Mouse (Mus musculus) E14TG2a.4 (cell line): ENCODE data around the gene Mnd1.

ENCODE experiments used
- H3K27me3 ChIP-seq: 2 replicates; pipeline ENCODE4 v1.6.1; 2014; ENCODE audit warnings: low read length, control low read depth; ENCODE audit not compliant: insufficient read depth
- H3K36me3 ChIP-seq: 2 replicates; pipeline ENCODE4 v1.6.1; 2014; ENCODE audit warnings: low read length, control low read depth; ENCODE audit not compliant: insufficient read depth
- H3K4me1 ChIP-seq: replicated peaks from 2 replicates; pipeline ENCODE4 v1.6.1; 2014; ENCODE audit warnings: low read depth, low read length, control low read depth
- H3K4me3 ChIP-seq: replicated peaks from 2 replicates; pipeline ENCODE4 v1.5.1; 2014; ENCODE audit warnings: mild to moderate bottlenecking, low read length
- H3K9me3 ChIP-seq: 2 replicates; pipeline ENCODE4 v1.6.1; 2014; ENCODE audit warnings: low read length, control low read depth
- CTCF ChIP-seq: conservative IDR thresholded peaks from 2 replicates; pipeline ENCODE4 v1.5.1; 2014; ENCODE audit warnings: low read length
- NANOG ChIP-seq: IDR thresholded peaks from 2 replicates; pipeline ENCODE4 v1.6.1; 2014; ENCODE audit warnings: borderline replicate concordance, low read length, mixed read lengths
- POU5F1 ChIP-seq: IDR thresholded peaks from 2 replicates; pipeline ENCODE4 v1.6.1; 2014; ENCODE audit warnings: low read length, borderline replicate concordance

Mnd1 gene

DNA sequence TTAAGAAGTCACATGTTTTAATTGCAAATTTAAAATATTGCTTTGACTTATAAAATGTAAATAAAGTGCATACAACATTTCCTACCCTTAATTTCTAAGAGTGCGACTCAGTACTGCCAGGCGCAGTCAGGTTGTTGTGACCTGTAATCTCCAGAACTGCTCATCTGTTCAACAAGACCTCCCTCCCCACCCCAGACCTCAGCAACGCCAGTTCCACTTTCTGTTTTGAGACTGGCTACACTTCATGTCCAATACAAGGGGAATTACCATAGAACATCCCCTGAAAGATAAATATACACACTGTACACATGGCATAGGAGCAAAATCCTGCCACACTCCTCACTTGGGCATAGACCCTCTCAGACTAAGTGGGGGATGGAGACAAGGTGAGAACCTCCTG, 28.9 kb downstream of the Mnd1 start:
- Histone ChIP-seq H3K4me1 (no peaks in the 10 kb centered on the region), H3K9me3 (peaks cover 57% of the 10 kb centered on the region), H3K4me3 (no peak overlapping the region), H3K27me3 (no peaks in the 10 kb centered on the region), H3K36me3 (peaks cover 54% of the 10 kb centered on the region)
- TF ChIP-seq NANOG (no peak), POU5F1 (no peak), CTCF (no peak)

GRCm38 (mm10) chr3:84125704-84126289, 29.8 kb downstream of the Mnd1 start:
- Histone ChIP-seq H3K27me3 (no peaks in the 10 kb centered on the region), H3K9me3 (peaks cover 58% of the 10 kb centered on the region), H3K36me3 (peaks cover 47% of the 10 kb centered on the region), H3K4me1 (no peaks in the 10 kb centered on the region), H3K4me3 (no peak overlapping the region)
- TF ChIP-seq POU5F1 (no peak), CTCF (no peak), NANOG (no peak)

DNA sequence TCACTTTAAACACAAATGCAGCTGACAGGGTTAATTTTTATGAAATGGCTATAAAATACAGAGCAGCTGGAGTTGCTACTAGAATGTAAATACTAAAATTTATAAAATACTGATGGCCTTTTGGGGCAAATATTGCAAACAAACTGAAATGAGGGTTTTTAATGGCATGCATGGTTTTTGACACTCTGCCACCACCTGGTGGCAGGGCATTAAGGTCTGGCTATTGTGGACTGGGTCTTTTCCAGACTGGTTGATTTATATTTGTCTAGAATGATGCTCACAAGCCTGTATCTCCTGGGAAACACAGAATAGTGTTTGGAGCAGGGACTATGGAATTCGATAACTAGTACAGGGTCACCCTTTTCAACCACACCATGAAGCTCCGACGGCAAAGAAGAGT, 32.1 kb downstream of the Mnd1 start:
- Histone ChIP-seq H3K36me3 (peaks cover 39% of the 10 kb centered on the region), H3K4me1 (no peaks in the 10 kb centered on the region), H3K27me3 (no peaks in the 10 kb centered on the region), H3K9me3 (peaks cover 58% of the 10 kb centered on the region), H3K4me3 (no peak overlapping the region)
- TF ChIP-seq NANOG (no peak), CTCF (no peak), POU5F1 (no peak)

DNA sequence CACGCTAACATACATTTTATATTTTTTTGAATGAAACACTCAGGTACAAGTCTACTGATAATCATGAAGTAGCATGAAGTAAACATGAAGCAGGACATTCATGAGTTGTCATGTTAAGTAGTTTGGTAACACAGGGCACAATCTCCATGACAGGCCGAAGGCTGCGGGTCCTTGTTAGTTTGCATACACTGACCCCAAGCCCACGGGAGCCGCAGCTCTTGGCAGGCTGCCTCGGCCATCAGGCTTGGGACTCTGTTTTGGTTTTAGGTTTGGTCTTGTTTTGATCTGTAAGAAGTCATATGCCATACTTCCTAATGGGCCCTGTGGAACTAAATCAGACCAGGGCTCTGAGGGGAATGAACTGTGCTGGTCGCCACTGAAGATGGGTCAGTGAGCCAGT, 36.9 kb downstream of the Mnd1 start:
- no peak for TF ChIP-seq POU5F1
- no peak for TF ChIP-seq NANOG
- TF ChIP-seq CTCF: no peak

DNA sequence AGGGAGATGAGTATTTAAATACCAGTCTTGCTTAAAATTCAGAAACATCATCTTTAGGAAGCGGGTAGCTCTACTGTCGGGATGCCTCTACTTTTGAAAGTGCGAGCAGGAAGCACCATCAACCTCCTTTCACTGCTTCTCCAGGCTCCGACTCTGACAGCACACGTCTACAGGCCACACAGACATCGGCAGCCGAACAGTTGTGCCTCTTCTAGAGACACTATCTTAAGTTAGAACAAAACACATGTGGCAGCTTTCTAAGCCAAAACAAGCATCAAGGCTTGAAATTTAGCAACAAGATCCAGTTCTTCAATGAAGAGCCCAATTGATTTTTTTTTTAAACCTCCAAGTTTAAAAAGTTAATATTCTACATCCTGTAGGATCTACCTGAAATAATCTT, 37.4 kb downstream of the Mnd1 start:
- H3K27me3 ChIP-seq: no peaks in the 10 kb centered on the region
- H3K9me3 ChIP-seq: peaks cover 14% of the 10 kb centered on the region
- H3K36me3 ChIP-seq: peaks cover 9% of the 10 kb centered on the region
- TF ChIP-seq POU5F1 (no peak), NANOG (no peak), CTCF (no peak)
- no peak overlapping the region for H3K4me3 ChIP-seq
- no peaks in the 10 kb centered on the region for H3K4me1 ChIP-seq

More for the DNA sequence above, 36.9 kb downstream of the Mnd1 start:
- no peaks in the 10 kb centered on the region for H3K4me1 ChIP-seq
- no peaks in the 10 kb centered on the region for H3K27me3 ChIP-seq
- H3K9me3 ChIP-seq: peaks cover 20% of the 10 kb centered on the region
- peaks cover 12% of the 10 kb centered on the region for H3K36me3 ChIP-seq
- no peak overlapping the region for H3K4me3 ChIP-seq

DNA sequence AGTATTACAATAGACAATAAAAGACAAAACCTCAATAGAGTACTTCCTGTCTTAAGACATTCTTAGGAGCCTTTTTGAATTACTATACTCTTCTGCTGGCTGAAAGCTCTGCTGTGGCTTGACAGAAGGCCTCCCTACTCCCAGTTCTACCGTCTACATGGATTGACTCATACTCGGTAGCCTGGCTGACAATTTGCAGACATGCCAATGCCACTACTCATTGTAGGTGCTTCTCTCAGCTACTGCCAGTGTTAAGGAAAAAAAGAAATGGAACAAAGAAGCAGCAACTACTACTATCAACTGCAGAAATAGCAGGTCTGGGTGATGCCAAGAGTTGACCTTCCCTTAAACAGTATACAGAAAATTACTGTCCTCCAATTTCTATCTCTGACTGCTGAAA, 47.0 kb downstream of the Mnd1 start:
- H3K4me3 ChIP-seq: no peak overlapping the region
- no peak for TF ChIP-seq POU5F1
- no peak for TF ChIP-seq NANOG
- TF ChIP-seq CTCF: no peak
- no peaks in the 10 kb centered on the region for H3K27me3 ChIP-seq
- peaks cover 13% of the 10 kb centered on the region for H3K4me1 ChIP-seq
- peaks cover 14% of the 10 kb centered on the region for H3K9me3 ChIP-seq
- H3K36me3 ChIP-seq: peaks cover 7% of the 10 kb centered on the region

- no peak overlapping the region for H3K4me3 ChIP-seq
- peaks cover 13% of the 10 kb centered on the region for H3K4me1 ChIP-seq
- H3K9me3 ChIP-seq: peaks cover 13% of the 10 kb centered on the region
- TF ChIP-seq NANOG (no peak), POU5F1 (no peak), CTCF (no peak)
- H3K27me3 ChIP-seq: no peaks in the 10 kb centered on the region
- peaks cover 21% of the 10 kb centered on the region for H3K36me3 ChIP-seq
Observed at GRCm38 (mm10) chr3:84106106-84106505, 49.5 kb downstream of the Mnd1 start.

DNA sequence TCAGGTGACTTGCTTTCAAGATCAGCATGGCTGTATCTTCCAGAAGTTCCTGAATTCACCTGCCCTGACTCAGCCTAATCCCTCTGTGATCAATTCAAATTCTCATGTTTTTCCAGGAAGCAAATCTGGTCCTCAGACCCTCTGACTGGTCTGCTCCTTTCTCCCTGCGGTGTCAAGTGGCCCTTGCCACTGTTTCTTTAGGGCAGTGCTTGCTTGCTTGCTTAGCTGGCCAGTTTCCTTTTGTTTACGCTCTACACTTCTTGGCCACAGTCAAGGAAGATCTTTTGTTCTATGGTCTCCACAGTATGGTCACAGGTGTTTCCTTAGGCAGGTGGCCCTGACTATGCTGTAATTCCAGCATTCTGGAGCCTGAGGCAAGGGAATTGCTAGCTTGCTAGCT, 52.0 kb downstream of the Mnd1 start:
- H3K36me3 ChIP-seq: peaks cover 25% of the 10 kb centered on the region
- H3K27me3 ChIP-seq: no peaks in the 10 kb centered on the region
- no peak for TF ChIP-seq NANOG
- no peak for TF ChIP-seq CTCF
- TF ChIP-seq POU5F1: no peak
- no peak overlapping the region for H3K4me3 ChIP-seq
- H3K9me3 ChIP-seq: no peaks in the 10 kb centered on the region
- peaks cover 5% of the 10 kb centered on the region for H3K4me1 ChIP-seq

- no peaks in the 10 kb centered on the region for H3K27me3 ChIP-seq
- H3K36me3 ChIP-seq: peaks cover 11% of the 10 kb centered on the region; the same call in 1 of the 2 replicates
- H3K4me1 ChIP-seq: no peaks in the 10 kb centered on the region
- no peak for TF ChIP-seq CTCF
- no peak overlapping the region for H3K4me3 ChIP-seq
- no peaks in the 10 kb centered on the region for H3K9me3 ChIP-seq
Observed at GRCm38 (mm10) chr3:84092875-84093274, 62.7 kb downstream of the Mnd1 start.
